Mouse (Mus musculus) limb, embryonic 10.5 days (tissue): Measurements from ENCODE around the gene Eif4g3. TPM values are rescaled to one million over a fixed set of nuclear protein-coding genes. Genes with fewer than 3 reads are reported as not detected.

Experiments
- DNase-seq: peaks from one replicate; pipeline ENCODE4 v3.0.0-alpha.2; 2017; ENCODE audit warnings: low spot score
- H3K27ac ChIP-seq: fragments of 300-500 bp; sonication (generic); 2 replicates; pipeline ENCODE4 v1.5.1; 2016; ENCODE audit warnings: mild to moderate bottlenecking
- H3K27me3 ChIP-seq: fragments of 300-500 bp; sonication (generic); 2 replicates; pipeline ENCODE4 v1.6.1; 2016; ENCODE audit warnings: low read depth, mild to moderate bottlenecking; ENCODE audit not compliant: poor library complexity, severe bottlenecking
- H3K36me3 ChIP-seq: fragments of 300-500 bp; sonication (generic); 2 replicates; pipeline ENCODE4 v1.6.1; 2016; ENCODE audit warnings: mild to moderate bottlenecking, moderate library complexity
- H3K4me1 ChIP-seq: fragments of 300-500 bp; sonication (generic); 2 replicates; pipeline ENCODE4 v1.6.1; 2016
- H3K4me3 ChIP-seq: fragments of 300-500 bp; sonication (generic); 2 replicates; pipeline ENCODE4 v1.5.1; 2016; ENCODE audit warnings: mild to moderate bottlenecking, moderate library complexity
- H3K9me3 ChIP-seq: fragments of 300-500 bp; sonication (generic); replicated peaks from 2 replicates; pipeline ENCODE4 v1.6.1; 2016; ENCODE audit warnings: mild to moderate bottlenecking
- WGBS: fragments of 180-500 bp; shearing (Covaris S2); methylation state at CpG from one replicate; pipeline ENCODE4 v1.1.7; 2016; 5-methylcytosine and 5-hydroxymethylcytosine counted together
- polyA plus RNA-seq: library from polyadenylated mRNA; unstranded; fragments of >200 nt; fragmentation: Nextera tagmentation; extraction: Ambion mirVana; gene quantifications from 2 replicates; pipeline ENCODE4 v1.2.1, GENCODE M21; 2016

Gene Eif4g3
- polyA plus RNA-seq, 1 experiment from 2014 or later, result 42.7 TPM

GRCm38 (mm10) chr4:138216200-138216890, 223.5 kb downstream of the Eif4g3 start, which contains the start of gene Hp1bp3:
Gene Hp1bp3, plus strand, starts transcription at chr4:138216296.
- H3K36me3 ChIP-seq, result peaks cover 31% of the 10 kb centered on the region
- DNase-seq, result peak; percentile 89
- H3K4me1 ChIP-seq, result peaks cover 25% of the 10 kb centered on the region
- no peaks in the 10 kb centered on the region for H3K27me3 ChIP-seq
- under 1% methylated on average over 76 of the region's 84 CpGs for WGBS
- H3K4me3 ChIP-seq, result peak within 1 kb of the TSS; percentile 98
- H3K9me3 ChIP-seq, result no peaks in the 10 kb centered on the region
- peak within 1 kb of the TSS; percentile 100 for H3K27ac ChIP-seq

- H3K27me3 ChIP-seq, result no peaks in the 10 kb centered on the region
- peak overlapping the region; percentile 100 for H3K27ac ChIP-seq
- WGBS, result under 1% methylated on average over 68 of the region's 68 CpGs
- peaks cover 36% of the 10 kb centered on the region for H3K36me3 ChIP-seq
- peaks cover 25% of the 10 kb centered on the region for H3K4me1 ChIP-seq
- no peaks in the 10 kb centered on the region for H3K9me3 ChIP-seq
- DNase-seq, result peak; percentile 99
- H3K4me3 ChIP-seq, result peak overlapping the region; percentile 98
Measured at GRCm38 (mm10) chr4:138216891-138217392, 224.1 kb downstream of the Eif4g3 start.

- DNase-seq, result no peak
- WGBS, result under 1% methylated on average over 36 of the region's 36 CpGs
- Histone ChIP-seq H3K9me3 (no peaks in the 10 kb centered on the region), H3K4me3 (peak overlapping the region; percentile 98), H3K4me1 (peaks cover 25% of the 10 kb centered on the region), H3K27ac (peak overlapping the region; percentile 100), H3K36me3 (peaks cover 41% of the 10 kb centered on the region), H3K27me3 (no peaks in the 10 kb centered on the region)
Measured at GRCm38 (mm10) chr4:138217441-138217840, 224.6 kb downstream of the Eif4g3 start.

- Histone ChIP-seq H3K4me3 (peak overlapping the region; percentile 98), H3K4me1 (peaks cover 25% of the 10 kb centered on the region), H3K36me3 (peaks cover 48% of the 10 kb centered on the region), H3K27me3 (no peaks in the 10 kb centered on the region), H3K9me3 (no peaks in the 10 kb centered on the region), H3K27ac (peak overlapping the region; percentile 100)
- 88% methylated on average over 11 of the region's 11 CpGs for WGBS
- DNase-seq, result no peak
Measured at GRCm38 (mm10) chr4:138217951-138218685, 225.3 kb downstream of the Eif4g3 start.

- WGBS, result 95% methylated on average over 5 of the region's 5 CpGs
- H3K36me3 ChIP-seq, result peaks cover 60% of the 10 kb centered on the region
- H3K4me3 ChIP-seq, result no peak overlapping the region
- no peaks in the 10 kb centered on the region for H3K9me3 ChIP-seq
- peaks cover 25% of the 10 kb centered on the region for H3K4me1 ChIP-seq
- DNase-seq, result no peak
- no peak overlapping the region for H3K27ac ChIP-seq
- H3K27me3 ChIP-seq, result no peaks in the 10 kb centered on the region
Measured at GRCm38 (mm10) chr4:138219331-138219730, 226.5 kb downstream of the Eif4g3 start.

- Histone ChIP-seq H3K36me3 (peaks cover 73% of the 10 kb centered on the region), H3K4me3 (no peak overlapping the region), H3K4me1 (peaks cover 21% of the 10 kb centered on the region), H3K9me3 (no peaks in the 10 kb centered on the region), H3K27me3 (no peaks in the 10 kb centered on the region), H3K27ac (no peak overlapping the region)
- DNase-seq, result no peak
- 87% methylated on average over 7 of the region's 7 CpGs for WGBS
Measured at GRCm38 (mm10) chr4:138220761-138221160, 227.9 kb downstream of the Eif4g3 start.

GRCm38 (mm10) chr4:138221406-138221805, 228.6 kb downstream of the Eif4g3 start:
- peaks cover 17% of the 10 kb centered on the region for H3K4me1 ChIP-seq
- H3K9me3 ChIP-seq, result no peaks in the 10 kb centered on the region
- no peak overlapping the region for H3K4me3 ChIP-seq
- DNase-seq, result no peak
- H3K27ac ChIP-seq, result no peak overlapping the region
- H3K27me3 ChIP-seq, result no peaks in the 10 kb centered on the region
- peaks cover 80% of the 10 kb centered on the region for H3K36me3 ChIP-seq
- WGBS, result 93% methylated on average over 5 of the region's 5 CpGs

GRCm38 (mm10) chr4:138222396-138222795, 229.6 kb downstream of the Eif4g3 start:
- Histone ChIP-seq H3K4me1 (peaks cover 17% of the 10 kb centered on the region), H3K27me3 (no peaks in the 10 kb centered on the region), H3K36me3 (peaks cover 86% of the 10 kb centered on the region), H3K9me3 (no peaks in the 10 kb centered on the region), H3K4me3 (no peak overlapping the region), H3K27ac (no peak overlapping the region)
- no peak for DNase-seq
- WGBS, result 91% methylated on average over 5 of the region's 5 CpGs

- Histone ChIP-seq H3K27ac (no peak overlapping the region), H3K4me1 (peaks cover 10% of the 10 kb centered on the region), H3K36me3 (peaks cover 90% of the 10 kb centered on the region), H3K27me3 (no peaks in the 10 kb centered on the region), H3K9me3 (no peaks in the 10 kb centered on the region), H3K4me3 (no peak overlapping the region)
- DNase-seq, result no peak
- 91% methylated on average over 10 of the region's 10 CpGs for WGBS
Measured at GRCm38 (mm10) chr4:138223623-138224022, 230.8 kb downstream of the Eif4g3 start.

GRCm38 (mm10) chr4:138246756-138247665, 254.2 kb downstream of the Eif4g3 start:
- 77% methylated on average over 27 of the region's 27 CpGs for whole genome bisulfite sequencing
- H3K27ac ChIP-seq, result no peak overlapping the region
- DNase-seq, result no peak
- H3K27me3 ChIP-seq, result peaks cover 44% of the 10 kb centered on the region
- H3K4me1 ChIP-seq, result peaks cover 30% of the 10 kb centered on the region
- H3K36me3 ChIP-seq, result peaks cover 59% of the 10 kb centered on the region
- no peaks in the 10 kb centered on the region for H3K9me3 ChIP-seq
- no peak overlapping the region for H3K4me3 ChIP-seq

GRCm38 (mm10) chr4:138250088-138250960, 257.5 kb downstream of the Eif4g3 start, which contains the start of the genes Sh2d5 and Kif17:
Gene Sh2d5, plus strand, starts transcription at chr4:138250403.
Gene Kif17, plus strand, starts transcription at chr4:138250435.
- peaks cover 77% of the 10 kb centered on the region for H3K27me3 ChIP-seq
- no peaks in the 10 kb centered on the region for H3K9me3 ChIP-seq
- H3K4me3 ChIP-seq, result peak within 1 kb of the TSS; percentile 72
- under 1% methylated on average over 71 of the region's 74 CpGs for WGBS
- H3K36me3 ChIP-seq, result peaks cover 29% of the 10 kb centered on the region
- H3K27ac ChIP-seq, result peak within 1 kb of the TSS; percentile 83
- peaks cover 47% of the 10 kb centered on the region for H3K4me1 ChIP-seq
- DNase-seq, result peak; percentile 92
